Mouse (Mus musculus) heart, postnatal 0 days (tissue): Measurements from ENCODE around the gene Ccz1. TPM values are rescaled to one million over a fixed set of nuclear protein-coding genes. Genes with fewer than 3 reads are reported as not detected.

Source experiments
- ATAC-seq: fragments of 200-750 bp; cut with Nextera tagmentation; 2 replicates; pipeline ENCODE4 v1.8.0; 2017; ENCODE audit warnings: low read depth, moderate number of reproducible peaks, moderate library complexity; ENCODE audit not compliant: insufficient read depth
- DNase-seq: peaks from one replicate; pipeline ENCODE4 v3.0.0-alpha.2; 2016; ENCODE audit warnings: low spot score
- H3K27ac ChIP-seq: fragments of 300-500 bp; sonication (generic); 2 replicates; pipeline ENCODE4 v1.5.1; 2014; ENCODE audit warnings: low read depth, mild to moderate bottlenecking
- H3K27me3 ChIP-seq: fragments of 300-500 bp; sonication (generic); 2 replicates; pipeline ENCODE4 v1.6.1; 2014; ENCODE audit warnings: low read length, mixed read lengths; ENCODE audit not compliant: control insufficient read depth, insufficient read depth
- H3K36me3 ChIP-seq: fragments of 300-500 bp; sonication (generic); replicated peaks from 2 replicates; pipeline ENCODE4 v1.6.1; 2014; ENCODE audit warnings: low read length, mixed read lengths; ENCODE audit not compliant: control insufficient read depth, insufficient read depth
- H3K4me1 ChIP-seq: fragments of 300-500 bp; sonication (generic); 2 replicates; pipeline ENCODE4 v1.6.1; 2014; ENCODE audit warnings: antibody characterized with exemption; ENCODE audit not compliant: control insufficient read depth, insufficient read depth
- H3K4me2 ChIP-seq: fragments of 300-500 bp; sonication (generic); 2 replicates; pipeline ENCODE4 v1.6.1; 2014; ENCODE audit warnings: low read depth, mild to moderate bottlenecking, low read length, moderate library complexity
- H3K4me3 ChIP-seq: fragments of 300-500 bp; sonication (generic); 2 replicates; pipeline ENCODE4 v1.5.1; 2014; ENCODE audit warnings: low read depth, low read length
- H3K9ac ChIP-seq: fragments of 300-500 bp; sonication (generic); replicated peaks from 2 replicates; pipeline ENCODE4 v1.6.1; 2014; ENCODE audit warnings: low read depth, low read length, mixed read lengths
- H3K9me3 ChIP-seq: fragments of 300-500 bp; sonication (generic); replicated peaks from 2 replicates; pipeline ENCODE4 v1.6.1; 2016; ENCODE audit warnings: low read length; ENCODE audit not compliant: control insufficient read depth
- CTCF ChIP-seq: IDR thresholded peaks from 2 replicates; pipeline ENCODE4 v1.5.1; 2016; ENCODE audit warnings: antibody characterized with exemption, control low read depth, low read depth
- EP300 ChIP-seq: IDR thresholded peaks from 2 replicates; pipeline ENCODE4 v1.6.1; 2016; ENCODE audit warnings: antibody characterized with exemption, low read depth
- WGBS: fragments of 180-500 bp; shearing (Covaris S2); extraction: QIAGEN DNeasy Blood & Tissue Kit; methylation state at CpG from one replicate; pipeline ENCODE4 v1.1.7; 2014; 5-methylcytosine and 5-hydroxymethylcytosine counted together
- polyA plus RNA-seq: library from polyadenylated mRNA; unstranded; fragments of >200 nt; fragmentation: Nextera tagmentation; extraction: Ambion mirVana; gene quantifications from 2 replicates; pipeline ENCODE4 v1.2.1, GENCODE M21; 2015
- total RNA-seq: library from RNA; depleted of rRNA; stranded (reverse); fragments of >200 nt; gene quantifications from 2 replicates; pipeline ENCODE4 v1.2.3, GENCODE M21; 2014; ENCODE audit warnings: low replicate concordance

Gene Ccz1
- total and polyA plus RNA-seq, 2 experiments from 2014 or later = 34.0 to 44.2 TPM

DNA sequence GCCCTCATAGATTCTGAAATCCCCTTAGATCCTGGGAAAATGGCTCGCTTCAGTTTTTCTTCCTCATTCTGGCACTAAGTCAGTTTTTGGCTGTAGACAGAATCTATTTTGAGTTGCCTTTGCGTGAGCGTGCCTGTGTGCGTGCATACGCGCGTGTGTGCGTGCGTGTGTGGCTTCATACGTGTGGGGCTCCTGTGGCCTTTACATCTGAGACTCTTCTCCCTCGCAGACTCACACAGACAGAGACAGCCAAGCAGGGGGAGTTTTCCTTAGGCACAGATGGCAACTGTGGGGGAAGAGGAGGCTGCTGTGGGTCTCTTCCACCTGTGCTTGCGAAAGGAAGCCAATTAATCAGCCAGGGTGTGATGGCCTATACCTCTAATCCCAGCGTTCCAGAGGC is 32.6 kb upstream of the Ccz1 start:
- H3K9ac ChIP-seq = no peak overlapping the region
- TF ChIP-seq CTCF (no peak), EP300 (no peak)
- ATAC-seq (no peak), DNase-seq (no peak)
- no peaks in the 10 kb centered on the region for H3K4me1 ChIP-seq
- H3K4me2 ChIP-seq = no peak overlapping the region
- H3K27me3 ChIP-seq = no peaks in the 10 kb centered on the region
- no peak overlapping the region for H3K27ac ChIP-seq
- no peaks in the 10 kb centered on the region for H3K36me3 ChIP-seq
- WGBS = 59% methylated on average over 13 of the region's 13 CpGs
- no peak overlapping the region for H3K4me3 ChIP-seq
- no peaks in the 10 kb centered on the region for H3K9me3 ChIP-seq

DNA sequence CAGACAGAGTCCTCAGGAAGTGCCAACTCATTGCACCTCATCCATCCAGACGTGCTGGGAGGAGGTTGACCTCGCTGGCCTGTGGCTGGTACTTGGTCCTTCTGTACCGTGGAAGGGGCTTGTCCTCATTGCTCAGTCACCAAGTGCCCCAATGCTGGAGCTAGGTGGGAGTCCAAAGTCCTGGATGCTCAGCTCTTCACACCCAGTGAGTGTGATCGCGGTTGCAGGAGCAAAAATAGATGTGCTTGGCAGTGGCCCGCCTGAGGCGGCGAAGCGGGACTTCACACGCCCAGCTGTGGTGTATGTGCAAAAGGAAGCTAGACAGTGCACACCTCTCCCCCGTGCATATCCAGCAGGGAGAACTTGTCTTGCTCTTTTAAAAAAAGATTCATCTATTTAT is 28.5 kb upstream of the Ccz1 start:
- Histone ChIP-seq H3K9me3 (no peaks in the 10 kb centered on the region), H3K4me2 (no peak overlapping the region), H3K27me3 (no peaks in the 10 kb centered on the region), H3K4me1 (no peaks in the 10 kb centered on the region), H3K4me3 (no peak overlapping the region), H3K9ac (no peak overlapping the region), H3K36me3 (no peaks in the 10 kb centered on the region), H3K27ac (no peak overlapping the region)
- ATAC-seq = no peak
- 82% methylated on average over 11 of the region's 11 CpGs for WGBS
- DNase-seq = no peak
- TF ChIP-seq EP300 (no peak), CTCF (no peak)

DNA sequence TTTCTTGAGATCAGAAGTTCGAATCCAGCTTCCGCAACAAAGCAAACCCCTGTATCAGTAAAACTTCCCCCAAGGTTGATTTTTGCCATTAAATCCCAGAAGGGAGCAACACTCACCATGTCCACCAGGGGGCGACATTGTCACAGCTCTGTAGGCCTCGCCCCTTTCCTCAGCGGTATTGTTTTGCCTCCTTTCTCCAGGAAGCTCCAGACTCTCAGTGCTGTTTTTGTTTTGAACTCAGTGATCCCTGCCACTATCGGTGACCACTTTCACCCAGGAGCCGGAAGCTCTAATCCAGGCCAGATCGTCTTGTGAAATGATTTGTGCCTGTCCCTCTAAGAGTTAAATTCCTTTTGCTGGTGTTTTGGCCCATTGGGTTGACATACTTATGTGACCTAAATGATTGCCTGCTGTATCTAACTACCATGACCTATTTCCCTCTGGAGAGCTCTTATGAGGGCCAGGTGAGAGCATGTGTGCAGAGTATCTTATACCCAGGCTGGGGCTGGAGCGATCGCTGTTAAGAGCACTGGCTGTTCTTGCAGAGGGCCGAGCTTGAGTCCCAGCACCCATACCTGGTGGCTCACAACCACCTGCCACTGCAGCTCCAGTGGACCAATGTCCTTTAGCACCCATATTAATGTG is 26.2 kb upstream of the Ccz1 start:
- H3K36me3 ChIP-seq = no peaks in the 10 kb centered on the region
- no peak overlapping the region for H3K4me3 ChIP-seq
- TF ChIP-seq CTCF (peak; percentile 91), EP300 (no peak)
- no peak overlapping the region for H3K9ac ChIP-seq
- 42% methylated on average over 11 of the region's 11 CpGs for WGBS
- no peaks in the 10 kb centered on the region for H3K9me3 ChIP-seq
- H3K27me3 ChIP-seq = no peaks in the 10 kb centered on the region
- H3K27ac ChIP-seq = no peak overlapping the region
- H3K4me2 ChIP-seq = no peak overlapping the region
- DNase-seq (peak; percentile 61), ATAC-seq (no peak)
- H3K4me1 ChIP-seq = no peaks in the 10 kb centered on the region

DNA sequence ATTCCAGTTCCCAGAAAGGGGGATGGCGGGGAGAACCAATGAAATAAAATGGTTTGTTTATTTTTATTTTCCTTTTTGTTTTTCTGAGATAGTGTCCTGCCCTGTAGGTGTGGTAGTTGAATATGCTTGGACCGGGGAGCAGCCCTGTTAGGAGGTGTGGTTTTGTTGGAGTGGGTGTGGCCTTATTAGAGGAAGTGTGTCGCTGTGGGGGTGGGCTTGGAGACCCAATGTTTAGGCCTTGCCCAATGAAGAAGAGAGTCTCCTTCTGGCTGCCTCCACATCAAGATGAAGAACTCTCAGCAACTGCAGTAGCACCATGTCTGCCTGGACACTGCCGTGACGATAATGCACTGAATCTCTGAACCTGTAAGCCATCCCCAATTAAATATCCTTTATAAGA is 25.2 kb upstream of the Ccz1 start:
- Histone ChIP-seq H3K4me3 (no peak overlapping the region), H3K27me3 (no peaks in the 10 kb centered on the region), H3K27ac (no peak overlapping the region), H3K4me1 (no peaks in the 10 kb centered on the region), H3K36me3 (no peaks in the 10 kb centered on the region), H3K9me3 (no peaks in the 10 kb centered on the region), H3K4me2 (no peak overlapping the region), H3K9ac (no peak overlapping the region)
- no peak for ATAC-seq
- no peak for TF ChIP-seq CTCF
- no peak for TF ChIP-seq EP300
- 88% methylated on average over 5 of the region's 5 CpGs for WGBS
- no peak for DNase-seq

DNA sequence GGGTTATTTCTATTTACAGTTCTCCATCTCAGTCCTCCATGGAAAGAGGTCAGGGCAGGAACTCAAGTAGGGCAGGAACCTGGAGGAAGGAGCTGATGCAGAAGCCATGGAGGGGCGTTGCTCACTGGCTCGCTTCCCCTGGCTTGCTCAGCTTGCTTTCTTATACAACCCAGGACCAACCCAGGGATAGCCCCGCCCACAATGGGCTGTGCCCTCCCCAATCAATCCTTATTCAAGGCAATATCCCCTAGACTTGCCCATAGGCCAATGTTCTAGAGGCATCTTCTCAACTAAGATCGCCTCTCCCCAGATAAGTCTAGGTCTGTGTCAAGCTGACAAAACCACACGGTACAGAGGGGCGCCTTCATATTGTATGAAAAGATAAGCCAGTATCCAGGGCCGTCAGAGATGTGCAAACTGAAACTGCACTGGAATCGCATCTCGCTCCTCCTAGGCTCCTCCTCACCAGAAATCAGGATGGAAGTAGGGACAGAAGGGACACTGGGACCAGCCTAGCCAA is 24.5 kb upstream of the Ccz1 start:
- no peaks in the 10 kb centered on the region for H3K9me3 ChIP-seq

DNA sequence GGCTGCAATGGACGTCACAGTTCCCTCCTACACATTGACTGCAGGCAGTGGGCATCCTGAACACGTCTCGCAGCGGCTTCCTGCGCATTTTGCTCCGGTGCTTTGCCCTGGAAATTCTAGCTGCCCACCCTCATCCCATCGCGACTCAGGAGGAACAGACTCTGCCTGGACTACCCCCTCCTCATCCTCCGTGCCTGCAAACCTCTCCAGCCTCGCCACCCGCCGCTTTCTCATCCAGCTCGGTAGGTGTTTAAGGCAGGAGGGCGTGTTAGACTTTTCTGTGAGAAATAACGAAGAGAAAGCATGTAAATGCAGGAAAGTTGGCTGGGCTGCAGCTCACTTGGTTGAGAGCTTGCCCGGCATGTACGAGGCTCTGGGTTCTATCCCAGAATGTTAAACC is 22.3 kb upstream of the Ccz1 start:
- 52% methylated on average over 17 of the region's 17 CpGs for WGBS

More for the DNA sequence above, 24.5 kb upstream of the Ccz1 start:
- Histone ChIP-seq H3K27me3 (no peaks in the 10 kb centered on the region), H3K9ac (no peak overlapping the region), H3K27ac (no peak overlapping the region), H3K4me2 (no peak overlapping the region), H3K4me3 (no peak overlapping the region), H3K4me1 (no peaks in the 10 kb centered on the region), H3K36me3 (no peaks in the 10 kb centered on the region)
- no peak for DNase-seq
- 75% methylated on average over 9 of the region's 9 CpGs for WGBS
- no peak for ATAC-seq
- TF ChIP-seq EP300 (no peak), CTCF (no peak)

More for the DNA sequence above, 22.3 kb upstream of the Ccz1 start:
- Histone ChIP-seq H3K9ac (no peak overlapping the region), H3K4me1 (no peaks in the 10 kb centered on the region), H3K27ac (no peak overlapping the region), H3K4me2 (no peak overlapping the region), H3K27me3 (no peaks in the 10 kb centered on the region), H3K4me3 (no peak overlapping the region), H3K36me3 (no peaks in the 10 kb centered on the region), H3K9me3 (no peaks in the 10 kb centered on the region)
- DNase-seq (no peak), ATAC-seq (no peak)
- TF ChIP-seq EP300 = no peak
- TF ChIP-seq CTCF = no peak
